Mouse (Mus musculus): ENCODE data around the gene Heatr4.

Gene Heatr4

DNA sequence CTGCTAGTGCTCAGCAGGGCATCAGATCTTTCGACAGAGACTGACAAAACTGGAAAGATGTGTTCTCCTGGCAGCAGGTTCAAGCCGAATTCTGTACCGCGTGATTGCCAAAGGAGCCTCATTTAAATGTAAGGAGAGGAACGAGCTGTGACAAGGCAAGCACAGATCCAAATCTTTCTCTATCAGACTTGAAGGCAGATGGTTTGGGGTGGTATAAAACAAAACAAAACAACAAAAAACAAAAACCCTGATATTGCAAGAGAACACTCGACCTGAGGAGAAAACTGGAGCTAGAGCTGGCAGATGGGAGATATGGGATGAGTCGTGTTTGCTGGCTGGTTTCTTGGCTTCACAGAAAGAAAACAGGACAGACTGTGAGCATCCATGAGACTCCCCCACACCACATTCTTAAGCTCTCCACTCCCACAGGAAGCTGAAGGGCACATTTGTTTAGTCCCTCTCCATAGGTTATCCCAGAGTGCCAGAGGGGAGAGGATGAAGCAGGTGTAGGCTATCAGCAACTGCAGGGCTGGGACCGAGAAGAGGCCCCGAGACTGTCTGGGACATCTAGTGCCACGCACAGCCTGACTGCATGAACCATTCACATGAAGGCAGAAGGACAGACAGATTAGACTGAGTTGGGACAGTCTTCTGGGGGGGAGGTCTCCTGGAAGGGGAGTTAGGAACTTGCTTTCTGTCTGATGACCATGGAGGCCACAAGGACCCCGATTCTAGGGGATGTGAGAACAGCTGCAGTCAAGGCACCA, 13.9 kb upstream of the Heatr4 start:
- no peak for TF ChIP-seq GATA4 (IDR thresholded peaks at IDR 0.05; ENCODE audit: insufficient replicate concordance, low read length)

- TF ChIP-seq GATA4 (IDR thresholded peaks at IDR 0.05; ENCODE audit: insufficient replicate concordance, low read length), result no peak
Measured at GRCm38 (mm10) chr12:83997221-83997620, 12.6 kb upstream of the Heatr4 start.

- TF ChIP-seq GATA4 (IDR thresholded peaks at IDR 0.05; ENCODE audit: insufficient replicate concordance, low read length), result no peak
Measured at GRCm38 (mm10) chr12:83989378-83989777, 4.7 kb upstream of the Heatr4 start.

- TF ChIP-seq GATA4 (IDR thresholded peaks at IDR 0.05; ENCODE audit: insufficient replicate concordance, low read length), result no peak
Measured at GRCm38 (mm10) chr12:83988483-83988882, 3.8 kb upstream of the Heatr4 start.

GRCm38 (mm10) chr12:83987583-83988441, 3.2 kb upstream of the Heatr4 start, which contains the start of gene Acot2:
Gene Acot2, plus strand, starts transcription at chr12:83987861.
- no peak for TF ChIP-seq GATA4 (IDR thresholded peaks at IDR 0.05; ENCODE audit: insufficient replicate concordance, low read length)

GRCm38 (mm10) chr12:83987242-83987582, 2.6 kb upstream of the Heatr4 start:
- no peak for TF ChIP-seq GATA4 (IDR thresholded peaks at IDR 0.05; ENCODE audit: insufficient replicate concordance, low read length)

GRCm38 (mm10) chr12:83981615-83982014, 3.0 kb downstream of the Heatr4 start:
- no peak for TF ChIP-seq GATA4 (IDR thresholded peaks at IDR 0.05; ENCODE audit: insufficient replicate concordance, low read length)

DNA sequence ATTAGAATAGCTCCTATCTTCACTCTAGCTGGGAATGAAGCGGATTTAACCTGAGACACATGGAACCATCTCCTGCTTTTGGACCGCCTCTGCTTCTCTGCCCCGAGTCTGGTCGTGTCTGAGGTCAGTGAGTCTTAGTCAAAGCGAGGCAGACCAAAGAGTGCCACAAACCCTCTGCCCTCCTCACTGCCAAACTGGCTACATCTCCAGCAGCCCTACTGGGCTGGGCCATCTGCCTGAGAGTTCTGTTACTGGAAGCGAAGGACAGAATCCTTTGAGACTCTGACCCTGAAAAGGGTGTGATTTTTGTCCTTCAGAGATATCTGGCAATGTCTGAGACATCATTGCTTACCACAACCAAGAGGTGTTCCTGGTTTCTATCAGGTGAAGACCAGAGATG, 5.8 kb downstream of the Heatr4 start:
- no peak for TF ChIP-seq GATA4 (IDR thresholded peaks at IDR 0.05; ENCODE audit: insufficient replicate concordance, low read length)

GRCm38 (mm10) chr12:83972117-83972516, 12.5 kb downstream of the Heatr4 start:
- TF ChIP-seq GATA4 (IDR thresholded peaks at IDR 0.05; ENCODE audit: insufficient replicate concordance, low read length), result no peak

DNA sequence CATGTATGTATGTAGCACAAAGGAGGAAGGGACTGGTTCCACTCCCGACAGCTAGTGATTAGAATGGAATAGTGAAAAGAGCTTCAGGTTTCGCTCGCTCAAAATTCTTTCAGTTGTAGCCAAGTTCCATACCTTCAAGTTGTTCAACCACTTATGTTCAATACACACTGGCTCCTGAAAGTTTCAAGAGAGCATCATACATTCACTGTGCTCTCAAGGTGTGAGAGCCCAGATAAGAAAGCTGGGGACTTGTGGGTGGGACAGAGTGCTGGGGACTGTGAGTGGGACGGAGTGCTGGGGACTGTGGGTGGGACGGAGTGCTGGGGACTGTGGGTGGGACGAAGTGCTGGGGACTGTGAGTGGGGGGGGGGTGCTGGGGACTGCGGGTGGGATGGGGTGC, 19.4 kb downstream of the Heatr4 start:
- no peak for TF ChIP-seq GATA4 (IDR thresholded peaks at IDR 0.05; ENCODE audit: insufficient replicate concordance, low read length)

- TF ChIP-seq GATA4 (IDR thresholded peaks at IDR 0.05; ENCODE audit: insufficient replicate concordance, low read length), result no peak
Measured at GRCm38 (mm10) chr12:83958278-83958677, 26.4 kb downstream of the Heatr4 start.

DNA sequence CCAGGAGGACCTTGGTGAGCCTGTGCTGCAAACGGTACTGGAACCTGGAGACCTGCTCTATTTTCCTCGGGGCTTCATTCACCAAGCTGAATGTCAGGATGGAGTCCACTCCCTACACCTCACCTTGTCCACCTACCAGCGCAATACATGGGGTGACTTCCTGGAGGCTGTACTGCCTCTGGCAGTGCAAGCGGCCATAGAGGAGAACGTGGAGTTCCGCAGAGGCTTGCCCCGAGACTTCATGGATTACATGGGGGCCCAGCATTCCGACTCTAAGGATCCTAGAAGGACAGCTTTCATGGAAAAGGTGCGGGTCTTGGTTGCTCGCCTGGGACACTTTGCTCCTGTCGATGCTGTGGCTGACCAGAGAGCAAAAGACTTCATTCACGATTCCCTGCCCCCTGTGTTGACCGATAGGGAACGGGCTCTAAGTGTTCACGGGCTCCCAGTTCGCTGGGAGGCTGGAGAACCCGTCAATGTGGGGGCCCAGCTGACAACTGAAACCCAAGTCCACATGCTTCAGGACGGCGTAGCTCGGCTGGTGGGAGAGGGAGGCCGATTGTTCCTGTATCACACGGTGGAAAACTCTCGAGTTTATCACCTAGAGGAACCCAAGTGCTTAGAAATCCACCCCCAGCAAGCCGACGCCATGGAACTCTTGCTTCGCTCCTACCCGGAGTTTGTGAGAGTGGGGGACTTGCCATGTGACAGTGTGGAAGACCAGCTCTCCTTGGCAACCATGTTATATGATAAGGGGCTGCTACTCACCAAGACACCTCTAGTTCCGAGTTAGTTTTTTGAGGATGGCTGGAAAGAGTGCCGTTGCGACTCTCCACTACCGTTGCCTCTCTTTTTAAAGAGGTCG, 32.7 kb downstream of the Heatr4 start:
- TF ChIP-seq GATA4 (IDR thresholded peaks at IDR 0.05; ENCODE audit: insufficient replicate concordance, low read length), result no peak

- TF ChIP-seq GATA4 (IDR thresholded peaks at IDR 0.05; ENCODE audit: insufficient replicate concordance, low read length), result no peak
Measured at GRCm38 (mm10) chr12:83950840-83951701, 33.6 kb downstream of the Heatr4 start.

DNA sequence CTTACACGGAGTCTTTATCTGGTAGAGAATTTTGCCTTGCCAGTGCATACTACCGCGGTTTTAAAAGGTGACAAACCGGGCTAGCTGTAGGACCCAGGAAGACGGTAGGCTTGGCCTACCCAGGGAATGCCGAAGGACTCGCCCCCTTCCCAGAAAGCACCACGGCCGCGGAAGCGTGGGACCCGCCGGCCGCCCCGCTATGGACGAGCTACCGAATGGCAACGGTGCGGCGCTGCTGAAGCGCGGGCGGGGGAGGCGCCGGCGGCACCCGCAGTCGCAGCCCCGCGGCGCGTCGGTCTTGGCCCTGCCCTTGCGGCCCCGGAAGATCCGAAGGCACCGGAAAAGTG, 34.2 kb downstream of the Heatr4 start, which contains the start of gene Riox1:
Gene Riox1 (plus strand): TSS at position 116 of the 347 bp plus-strand sequence.
- TF ChIP-seq GATA4 (IDR thresholded peaks at IDR 0.05; ENCODE audit: insufficient replicate concordance, low read length), result no peak; the same call in 1 of the 2 replicates
